ENCODE assay signal across 8 mouse cellular contexts in the genomic region with DNA sequence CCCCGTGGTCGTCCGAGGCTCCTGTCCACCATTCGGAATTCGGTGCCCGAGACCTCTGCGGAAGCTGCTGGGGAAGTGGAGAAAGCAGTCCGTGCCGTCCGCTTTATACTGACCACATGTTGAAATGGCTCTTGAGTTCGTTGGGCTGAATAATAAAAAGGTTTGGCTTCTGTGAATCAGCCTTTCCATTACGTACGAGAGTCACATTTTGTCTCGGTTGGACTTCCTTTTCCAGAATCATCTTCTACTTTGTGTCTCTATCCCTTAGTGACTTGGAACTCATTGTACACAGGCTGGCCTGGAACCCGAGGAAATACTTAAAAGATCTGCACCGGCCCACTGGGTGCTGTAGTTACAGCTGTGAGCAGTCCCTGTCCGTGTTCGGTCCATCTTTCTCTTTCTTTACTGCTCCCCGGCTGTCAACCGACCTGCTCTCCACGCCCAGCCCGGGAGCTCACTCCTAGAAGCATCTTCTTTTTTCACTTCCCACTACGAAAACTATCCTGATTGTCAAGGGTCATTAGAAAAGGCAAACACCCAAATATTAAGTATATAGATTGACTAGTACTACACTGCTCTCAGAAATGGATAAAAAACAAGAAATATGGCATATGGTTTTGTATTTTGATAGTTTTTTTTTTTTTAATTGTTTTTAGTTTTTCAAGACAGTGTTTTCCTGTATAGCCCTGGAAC. TPM values are rescaled to one million over a fixed set of nuclear protein-coding genes. Genes with fewer than 3 reads are reported as not detected.
DNase-seq lines count a peak whose midpoint lies in the region; ATAC-seq and TF ChIP-seq lines count a peak whose summit lies in the region.

No protein-coding gene starts in this region.

- H3K4me2 ChIP-seq in lung, embryonic 15.5 days = peak overlapping the region; percentile 76
- H3K4me2 ChIP-seq in kidney, postnatal 0 days (ENCODE audit: low read length) = peak overlapping the region; percentile 90
- peak overlapping the region; percentile 91 for H3K4me2 ChIP-seq in myocyte (ENCODE audit: low read depth)

- H3ac ChIP-seq in myocyte (ENCODE audit: control insufficient read depth, insufficient read length) = peak overlapping the region; percentile 68

- no peaks in the 10 kb centered on the region for H3K9me3 ChIP-seq in lung, embryonic 15.5 days
- H3K9me3 ChIP-seq in kidney, postnatal 0 days (replicated peaks; ENCODE audit: low read length) = no peaks in the 10 kb centered on the region

- TF ChIP-seq CTCF in embryonic fibroblast, embryonic 13.5 days (IDR thresholded peaks at IDR 0.05; ENCODE audit: borderline replicate concordance, insufficient read depth, low read length) = no peak
- no peak for TF ChIP-seq CTCF in kidney, postnatal 0 days (IDR thresholded peaks at IDR 0.05; ENCODE audit: low read depth)

- H3K9ac ChIP-seq in lung, embryonic 15.5 days = peak overlapping the region; percentile 88
- H3K9ac ChIP-seq in kidney, postnatal 0 days (ENCODE audit: low read depth, low read length) = peak overlapping the region; percentile 84

- no peaks in the 10 kb centered on the region for H3K27me3 ChIP-seq in lung, embryonic 15.5 days
- no peaks in the 10 kb centered on the region for H3K27me3 ChIP-seq in kidney, postnatal 0 days (ENCODE audit: insufficient read depth, low read length)
- no peaks in the 10 kb centered on the region for H3K27me3 ChIP-seq in myocyte (ENCODE audit: control insufficient read depth, insufficient read depth, insufficient read length)

- peaks cover 40% of the 10 kb centered on the region for H3K79me2 ChIP-seq in myocyte (ENCODE audit: control insufficient read depth, insufficient read depth)

- H3K36me3 ChIP-seq in lung, embryonic 15.5 days = peaks cover 40% of the 10 kb centered on the region
- H3K36me3 ChIP-seq in kidney, postnatal 0 days (ENCODE audit: insufficient read depth, low read length) = peaks cover 26% of the 10 kb centered on the region
- H3K36me3 ChIP-seq in myocyte (ENCODE audit: control insufficient read depth, insufficient read depth) = peaks cover 13% of the 10 kb centered on the region

- no peak for DNase-seq in lung, postnatal 10 days
- DNase-seq in kidney, postnatal 0 days (ENCODE audit: low spot score) = peak; percentile 53
- no peak for DNase-seq in spleen, postnatal 36 days (ENCODE audit: low spot score in 2 of 2)
- DNase-seq in adrenal gland, postnatal 25 days = no peak
- no peak for DNase-seq in adrenal gland, postnatal 4 days (ENCODE audit: low spot score in 2 of 2)

- H3K4me3 ChIP-seq in lung, embryonic 15.5 days = peak overlapping the region; percentile 88
- H3K4me3 ChIP-seq in embryonic fibroblast, embryonic 13.5 days (ENCODE audit: insufficient read depth, low read length) = peak overlapping the region; percentile 72
- peak overlapping the region; percentile 95 for H3K4me3 ChIP-seq in kidney, postnatal 0 days (replicated peaks; ENCODE audit: low read depth, low read length)
- H3K4me3 ChIP-seq in myocyte = peak overlapping the region; percentile 75

- peaks cover 23% of the 10 kb centered on the region for H3K4me1 ChIP-seq in lung, embryonic 15.5 days
- H3K4me1 ChIP-seq in embryonic fibroblast, embryonic 13.5 days (ENCODE audit: control insufficient read depth, insufficient read depth, low read length) = peaks cover 9% of the 10 kb centered on the region; the same call in 1 of the 2 replicates
- H3K4me1 ChIP-seq in kidney, postnatal 0 days (replicated peaks; ENCODE audit: insufficient read depth, low read length) = peaks cover 7% of the 10 kb centered on the region; the same call in 1 of the 2 replicates

- no peak; the same call in 1 of the 2 replicates for TF ChIP-seq POLR2A in embryonic fibroblast, embryonic 13.5 days (IDR thresholded peaks at IDR 0.05; ENCODE audit: low read depth, low read length)
- no peak for TF ChIP-seq POLR2A in myocyte (IDR thresholded peaks at IDR 0.05; ENCODE audit: insufficient read length, low read depth)

- peak overlapping the region; percentile 93 for H3K27ac ChIP-seq in lung, embryonic 15.5 days
- H3K27ac ChIP-seq in embryonic fibroblast, embryonic 13.5 days (ENCODE audit: insufficient read depth, low read length) = peak overlapping the region; percentile 95
- H3K27ac ChIP-seq in kidney, postnatal 0 days = peak overlapping the region; percentile 96

- under 1% methylated on average over 23 of the region's 23 CpGs for WGBS in lung, embryonic 15.5 days
- 0% methylated on average over 23 of the region's 23 CpGs for WGBS in kidney, postnatal 0 days

- 0 out of 2 replicates have a peak, but pooled peaks have one; percentile 1 for ATAC-seq in lung, embryonic 15.5 days (ENCODE audit: borderline replicate concordance, extremely low read depth, low FRiP score, low TSS enrichment)
- peak; percentile 0; the same call in 1 of the 2 replicates for ATAC-seq in kidney, postnatal 0 days (replicated peaks; ENCODE audit: low FRiP score, low read depth)

TF ChIP-seq in myocyte, 11 proteins besides CTCF, POLR2A, EP300 and RAD21:
- no peak for TF ChIP-seq MYOD1 (IDR thresholded peaks at IDR 0.05; ENCODE audit: control insufficient read depth in 1 of 3, insufficient read length in 2 of 3, low read depth in 2 of 3)
- TF ChIP-seq POLR2AphosphoS2 (IDR thresholded peaks at IDR 0.05; ENCODE audit: insufficient read length, low read depth) = peak; percentile 18
- no peak for TF ChIP-seq TCF3 (IDR thresholded peaks at IDR 0.05; ENCODE audit: insufficient read length, low read depth)

RNA-seq across cellular contexts. Expression of gene P4hb, which starts 0.7 kb away (rescaled TPM):
- polyA plus RNA-seq in lung, embryonic 15.5 days (2015; fragmentation: Nextera tagmentation; extraction: Ambion mirVana) = 847 and 883 TPM in 2 replicates
- 846 and 907 TPM in 2 replicates for polyA plus RNA-seq in embryonic fibroblast, embryonic 13.5 days (2011; ENCODE audit: insufficient read length, low read depth, missing spikeins)
- 635 and 676 TPM in 2 replicates for polyA plus RNA-seq in kidney, postnatal 0 days (2015; fragmentation: Nextera tagmentation; extraction: Ambion mirVana)
- polyA plus RNA-seq in myocyte (2012; fragmentation: generic; extraction: Trizol) = 444 TPM
- 407 and 486 TPM in 2 replicates for total RNA-seq in adrenal gland, postnatal 25 days (2021)
- 100 to 1,000 TPM; 531 to 539 TPM for total RNA-seq in adrenal gland, postnatal 4 days (2021)

RNA-seq across cellular contexts. Expression of gene Arhgdia, which starts 7.7 kb away (rescaled TPM):
- 697 and 699 TPM in 2 replicates for polyA plus RNA-seq in lung, embryonic 15.5 days (2015; fragmentation: Nextera tagmentation; extraction: Ambion mirVana)
- 500 and 534 TPM in 2 replicates for polyA plus RNA-seq in embryonic fibroblast, embryonic 13.5 days (2011; ENCODE audit: insufficient read length, low read depth, missing spikeins)
- polyA plus RNA-seq in kidney, postnatal 0 days (2015; fragmentation: Nextera tagmentation; extraction: Ambion mirVana) = 444 and 506 TPM in 2 replicates
- polyA plus RNA-seq in myocyte (2012; fragmentation: generic; extraction: Trizol) = 837 TPM
- total RNA-seq in adrenal gland, postnatal 25 days (2021) = 333 and 334 TPM in 2 replicates
- total RNA-seq in adrenal gland, postnatal 4 days (2021) = 100 to 1,000 TPM; 321 to 354 TPM

RNA-seq across cellular contexts. Expression of gene Ppp1r27, which starts 22.8 kb away (rescaled TPM):
- polyA plus RNA-seq in lung, embryonic 15.5 days (2015; fragmentation: Nextera tagmentation; extraction: Ambion mirVana) = 0.65 and 1.7 TPM in 2 replicates
- polyA plus RNA-seq in embryonic fibroblast, embryonic 13.5 days (2011; ENCODE audit: insufficient read length, low read depth, missing spikeins) = not detected in 2 replicates
- polyA plus RNA-seq in kidney, postnatal 0 days (2015; fragmentation: Nextera tagmentation; extraction: Ambion mirVana) = 0.30 TPM in 1 of 2 replicates, not detected in the other
- 1.0 TPM for polyA plus RNA-seq in myocyte (2012; fragmentation: generic; extraction: Trizol)
- 1.4 TPM in 1 of 2 replicates, not detected in the other for total RNA-seq in adrenal gland, postnatal 25 days (2021)
- 1 to 10 TPM; 1.3 to 5.6 TPM for total RNA-seq in adrenal gland, postnatal 4 days (2021)

RNA-seq across cellular contexts. Expression of gene Mcrip1, which starts 24.2 kb away (rescaled TPM):
- polyA plus RNA-seq in lung, embryonic 15.5 days (2015; fragmentation: Nextera tagmentation; extraction: Ambion mirVana) = 205 and 209 TPM in 2 replicates
- 65.4 and 90.1 TPM in 2 replicates for polyA plus RNA-seq in embryonic fibroblast, embryonic 13.5 days (2011; ENCODE audit: insufficient read length, low read depth, missing spikeins)
- 218 and 227 TPM in 2 replicates for polyA plus RNA-seq in kidney, postnatal 0 days (2015; fragmentation: Nextera tagmentation; extraction: Ambion mirVana)
- polyA plus RNA-seq in myocyte (2012; fragmentation: generic; extraction: Trizol) = 237 TPM
- 67.5 and 75.4 TPM in 2 replicates for total RNA-seq in adrenal gland, postnatal 25 days (2021)
- 10 to 100 TPM; 80.6 to 84.2 TPM for total RNA-seq in adrenal gland, postnatal 4 days (2021)

RNA-seq across cellular contexts. Expression of gene Alyref, which starts 24.4 kb away (rescaled TPM):
- polyA plus RNA-seq in lung, embryonic 15.5 days (2015; fragmentation: Nextera tagmentation; extraction: Ambion mirVana) = 511 and 543 TPM in 2 replicates
- polyA plus RNA-seq in embryonic fibroblast, embryonic 13.5 days (2011; ENCODE audit: insufficient read length, low read depth, missing spikeins) = 112 and 150 TPM in 2 replicates
- polyA plus RNA-seq in kidney, postnatal 0 days (2015; fragmentation: Nextera tagmentation; extraction: Ambion mirVana) = 341 and 361 TPM in 2 replicates
- polyA plus RNA-seq in myocyte (2012; fragmentation: generic; extraction: Trizol) = 113 TPM
- 101 and 105 TPM in 2 replicates for total RNA-seq in adrenal gland, postnatal 25 days (2021)
- 100 to 1,000 TPM; 136 to 169 TPM for total RNA-seq in adrenal gland, postnatal 4 days (2021)
